Mouse (Mus musculus) intestine, postnatal 0 days (tissue): ENCODE results near the gene Usp19. TPM values are rescaled to one million over a fixed set of nuclear protein-coding genes. Genes with fewer than 3 reads are reported as not detected.

Source experiments
- ATAC-seq: fragments of 200-750 bp; cut with Nextera tagmentation; 2 replicates; pipeline ENCODE4 v1.8.0; 2017; ENCODE audit warnings: mild to moderate bottlenecking, moderate TSS enrichment, moderate library complexity
- H3K27ac ChIP-seq: fragments of 300-500 bp; sonication (generic); 2 replicates; pipeline ENCODE4 v1.5.1; 2014; ENCODE audit warnings: mild to moderate bottlenecking, low read depth, low read length, moderate library complexity
- H3K27me3 ChIP-seq: fragments of 300-500 bp; sonication (generic); replicated peaks from 2 replicates; pipeline ENCODE4 v1.6.1; 2014; ENCODE audit warnings: low read length, mixed read lengths; ENCODE audit not compliant: control insufficient read depth, insufficient read depth
- H3K36me3 ChIP-seq: fragments of 300-500 bp; sonication (generic); 2 replicates; pipeline ENCODE4 v1.6.1; 2014; ENCODE audit warnings: mild to moderate bottlenecking, moderate library complexity; ENCODE audit not compliant: control insufficient read depth, insufficient read depth
- H3K4me1 ChIP-seq: fragments of 300-500 bp; sonication (generic); replicated peaks from 2 replicates; pipeline ENCODE4 v1.6.1; 2014; ENCODE audit warnings: antibody characterized with exemption, low read length, mixed read lengths; ENCODE audit not compliant: control insufficient read depth, insufficient read depth
- H3K4me2 ChIP-seq: fragments of 300-500 bp; sonication (generic); replicated peaks from 2 replicates; pipeline ENCODE4 v1.6.1; 2014; ENCODE audit warnings: low read depth, mild to moderate bottlenecking, moderate library complexity
- H3K4me3 ChIP-seq: fragments of 300-500 bp; sonication (generic); 2 replicates; pipeline ENCODE4 v1.5.1; 2014; ENCODE audit warnings: low read depth, low read length
- H3K9ac ChIP-seq: fragments of 300-500 bp; sonication (generic); 2 replicates; pipeline ENCODE4 v1.6.1; 2014; ENCODE audit warnings: mild to moderate bottlenecking, low read depth, low read length
- H3K9me3 ChIP-seq: fragments of 300-500 bp; sonication (generic); 2 replicates; pipeline ENCODE4 v1.6.1; 2016; ENCODE audit warnings: mixed run types; ENCODE audit not compliant: control insufficient read depth
- CTCF ChIP-seq: sonication (generic); IDR thresholded peaks from 2 replicates; pipeline ENCODE4 v1.5.1; 2016; ENCODE audit warnings: low read depth, mild to moderate bottlenecking, control low read depth, antibody characterized with exemption, moderate library complexity
- WGBS: fragments of 180-500 bp; shearing (Covaris S2); extraction: QIAGEN DNeasy Blood & Tissue Kit; methylation state at CpG from one replicate; pipeline ENCODE4 v1.1.7; 2014; 5-methylcytosine and 5-hydroxymethylcytosine counted together
- polyA plus RNA-seq: library from polyadenylated mRNA; unstranded; fragments of >200 nt; fragmentation: Nextera tagmentation; extraction: Ambion mirVana; gene quantifications from 2 replicates; pipeline ENCODE4 v1.2.1, GENCODE M21; 2015

Gene Usp19
- polyA plus RNA-seq, 1 experiment from 2014 or later = 17.2 TPM

- Histone ChIP-seq H3K4me2 (no peak overlapping the region), H3K27ac (no peak overlapping the region), H3K9ac (no peak overlapping the region), H3K9me3 (no peaks in the 10 kb centered on the region), H3K27me3 (no peaks in the 10 kb centered on the region), H3K36me3 (peaks cover 54% of the 10 kb centered on the region), H3K4me3 (no peak overlapping the region), H3K4me1 (0 out of 2 replicates have a peak, but pooled peaks cover 7% of the 10 kb centered on the region)
- TF ChIP-seq CTCF = no peak
- 93% methylated on average over 18 of the region's 18 CpGs for WGBS
- no peak for ATAC-seq
These were observed 7.2 kb upstream of the Usp19 start for GRCm38 (mm10) chr9:108483051-108483790.

GRCm38 (mm10) chr9:108484021-108484420, 6.4 kb upstream of the Usp19 start:
- Histone ChIP-seq H3K27me3 (no peaks in the 10 kb centered on the region), H3K36me3 (peaks cover 62% of the 10 kb centered on the region), H3K4me2 (no peak overlapping the region), H3K9me3 (no peaks in the 10 kb centered on the region), H3K4me3 (no peak overlapping the region), H3K27ac (no peak overlapping the region), H3K4me1 (0 out of 2 replicates have a peak, but pooled peaks cover 7% of the 10 kb centered on the region), H3K9ac (no peak overlapping the region)
- no peak for TF ChIP-seq CTCF
- ATAC-seq = no peak
- 94% methylated on average over 15 of the region's 15 CpGs for WGBS

- H3K27me3 ChIP-seq = no peaks in the 10 kb centered on the region
- H3K4me3 ChIP-seq = no peak overlapping the region
- peaks cover 68% of the 10 kb centered on the region for H3K36me3 ChIP-seq
- 0 out of 2 replicates have a peak, but pooled peaks cover under 1% of the 10 kb centered on the region for H3K4me1 ChIP-seq
- no peak for ATAC-seq
- H3K9me3 ChIP-seq = no peaks in the 10 kb centered on the region
- H3K27ac ChIP-seq = no peak overlapping the region
- WGBS = 92% methylated on average over 19 of the region's 19 CpGs
- no peak overlapping the region for H3K4me2 ChIP-seq
- no peak for TF ChIP-seq CTCF
- H3K9ac ChIP-seq = no peak overlapping the region
These were observed 5.0 kb upstream of the Usp19 start for GRCm38 (mm10) chr9:108485301-108485875.

GRCm38 (mm10) chr9:108486973-108487530, 3.4 kb upstream of the Usp19 start:
- H3K9me3 ChIP-seq = no peaks in the 10 kb centered on the region

GRCm38 (mm10) chr9:108488403-108488802, 2.0 kb upstream of the Usp19 start:
- Histone ChIP-seq H3K27me3 (no peaks in the 10 kb centered on the region), H3K4me1 (no peaks in the 10 kb centered on the region; the same call in 1 of the 2 replicates), H3K4me2 (no peak overlapping the region), H3K36me3 (peaks cover 58% of the 10 kb centered on the region), H3K9me3 (no peaks in the 10 kb centered on the region), H3K4me3 (no peak overlapping the region), H3K27ac (no peak overlapping the region), H3K9ac (no peak overlapping the region)
- ATAC-seq = no peak
- WGBS = 94% methylated on average over 17 of the region's 17 CpGs
- TF ChIP-seq CTCF = no peak

More at GRCm38 (mm10) chr9:108486973-108487530, 3.4 kb upstream of the Usp19 start:
- Histone ChIP-seq H3K4me2 (no peak overlapping the region), H3K4me1 (no peaks in the 10 kb centered on the region; the same call in 1 of the 2 replicates), H3K4me3 (no peak overlapping the region), H3K27ac (no peak overlapping the region), H3K36me3 (peaks cover 61% of the 10 kb centered on the region), H3K9ac (no peak overlapping the region), H3K27me3 (no peaks in the 10 kb centered on the region)
- TF ChIP-seq CTCF = no peak
- no peak for ATAC-seq
- 92% methylated on average over 8 of the region's 8 CpGs for WGBS

- no peak for TF ChIP-seq CTCF
- no peak overlapping the region for H3K4me3 ChIP-seq
- no peak overlapping the region for H3K4me2 ChIP-seq
- no peak for ATAC-seq
- H3K9ac ChIP-seq = no peak overlapping the region
- 0 out of 2 replicates have a peak overlapping the region, but pooled peaks have one; percentile 92 for H3K27ac ChIP-seq
- H3K36me3 ChIP-seq = peaks cover 59% of the 10 kb centered on the region
- H3K27me3 ChIP-seq = no peaks in the 10 kb centered on the region
- H3K9me3 ChIP-seq = no peaks in the 10 kb centered on the region
- no peaks in the 10 kb centered on the region; the same call in 1 of the 2 replicates for H3K4me1 ChIP-seq
- 96% methylated on average over 20 of the region's 20 CpGs for WGBS
These were observed 1.2 kb upstream of the Usp19 start for GRCm38 (mm10) chr9:108489215-108489614.
